Mouse (Mus musculus): ENCODE measurements at regions not wholly inside any gene's neighbourhood (a gene's known extent, or its start where the extent isn't known, plus 50 kb on each side); places are given as distances from the start of the nearest gene placed in this dataset.

- no peak for DNase-seq (ENCODE audit: extremely low spot score)
These were observed 208.4 kb upstream of the Gpr101 start for GRCm38 (mm10) chrX:57711914-57712313.

- DNase-seq (ENCODE audit: extremely low spot score) = no peak
These were observed 205.7 kb upstream of the Gpr101 start for GRCm38 (mm10) chrX:57709115-57709877.

GRCm38 (mm10) chrX:57708501-57708900 lies 204.9 kb upstream of the Gpr101 start:
- peak; percentile 7 for DNase-seq (ENCODE audit: extremely low spot score)

- peak; percentile 8 for DNase-seq (ENCODE audit: extremely low spot score)
These were observed 204.4 kb upstream of the Gpr101 start for GRCm38 (mm10) chrX:57707932-57708331.

- no peak for DNase-seq (ENCODE audit: extremely low spot score)
These were observed 203.2 kb upstream of the Gpr101 start for GRCm38 (mm10) chrX:57706683-57707308.

GRCm38 (mm10) chrX:57692506-57692905 lies 188.9 kb upstream of the Gpr101 start:
- no peak for DNase-seq (ENCODE audit: extremely low spot score)

- no peak for DNase-seq (ENCODE audit: extremely low spot score)
These were observed 173.2 kb upstream of the Gpr101 start for GRCm38 (mm10) chrX:57676764-57677163.

- DNase-seq (ENCODE audit: extremely low spot score) = peak; percentile 21
These were observed 171.4 kb upstream of the Gpr101 start for GRCm38 (mm10) chrX:57674955-57675354.

GRCm38 (mm10) chrX:57659571-57659970 lies 156.0 kb upstream of the Gpr101 start:
- no peak for DNase-seq (ENCODE audit: extremely low spot score)

GRCm38 (mm10) chrX:57656035-57656434 lies 152.5 kb upstream of the Gpr101 start:
- DNase-seq (ENCODE audit: extremely low spot score) = no peak

GRCm38 (mm10) chrX:57655483-57655882 lies 151.9 kb upstream of the Gpr101 start:
- DNase-seq (ENCODE audit: extremely low spot score) = no peak
